Mouse (Mus musculus): ENCODE measurements at regions not wholly inside any gene's neighbourhood (a gene's known extent, or its start where the extent isn't known, plus 50 kb on each side); places are given as distances from the start of the nearest gene placed in this dataset.

GRCm38 (mm10) chr2:173994301-173995073 lies 81.6 kb upstream of the Stx16 start:
- CTCF ChIA-PET, result no interaction called here

DNA sequence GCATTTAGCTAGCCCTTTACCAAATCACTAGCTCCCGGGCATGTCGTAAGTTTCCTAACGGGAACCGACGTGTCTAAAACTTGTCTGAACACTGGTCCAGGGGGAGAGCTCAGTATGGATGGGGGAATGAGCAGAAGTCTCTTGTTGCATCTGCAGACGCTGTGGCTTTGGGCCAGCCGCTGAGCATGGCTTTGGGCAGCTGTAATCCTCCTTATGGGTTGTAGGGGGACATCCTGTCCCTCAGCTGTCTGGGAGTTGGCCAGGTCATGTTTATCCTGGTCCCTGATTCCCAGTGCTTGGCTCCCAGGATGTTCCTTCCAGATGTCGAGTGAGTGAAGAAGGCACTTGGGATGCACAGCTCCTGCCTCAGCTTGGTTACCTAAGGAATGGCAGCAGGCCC lies 71.4 kb upstream of the Stx16 start:
- CTCF ChIA-PET, result no interaction called here

GRCm38 (mm10) chr2:174007976-174008349 lies 68.1 kb upstream of the Stx16 start:
- CTCF ChIA-PET, result no interaction called here

GRCm38 (mm10) chr2:174008350-174009218 lies 67.5 kb upstream of the Stx16 start:
- CTCF ChIA-PET, result no interaction called here

GRCm38 (mm10) chr2:174010038-174010437 lies 66.1 kb upstream of the Stx16 start:
- CTCF ChIA-PET, result no interaction called here

DNA sequence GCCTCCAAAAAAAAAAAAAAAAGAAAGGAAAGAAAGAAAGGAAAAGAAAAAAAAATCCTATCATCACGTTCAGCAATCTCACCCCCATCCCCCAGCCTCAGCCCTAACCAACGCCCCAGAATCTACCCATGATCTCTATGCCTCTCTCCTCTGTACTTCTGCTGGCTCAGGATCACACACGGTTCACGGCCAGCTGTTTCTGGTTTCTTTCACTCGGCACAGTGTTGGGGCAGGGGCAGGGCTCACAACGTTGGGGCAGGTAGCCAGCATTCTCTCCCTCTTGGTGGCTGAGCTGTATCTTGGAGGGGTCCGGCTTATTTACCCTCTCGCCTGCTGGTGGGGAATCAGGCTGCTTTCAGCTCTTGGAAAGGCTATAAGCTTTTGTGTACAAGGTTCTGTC lies 64.7 kb upstream of the Stx16 start:
- CTCF ChIA-PET, result no interaction called here

- CTCF ChIA-PET, result interaction anchor here (0.6 kb wide), 2 partner anchors 290 to 1508 kb away, joined by 3 read pairs; no protein-coding TSS in a partner anchor
Observed at GRCm38 (mm10) chr2:174014361-174014760, 61.7 kb upstream of the Stx16 start.

DNA sequence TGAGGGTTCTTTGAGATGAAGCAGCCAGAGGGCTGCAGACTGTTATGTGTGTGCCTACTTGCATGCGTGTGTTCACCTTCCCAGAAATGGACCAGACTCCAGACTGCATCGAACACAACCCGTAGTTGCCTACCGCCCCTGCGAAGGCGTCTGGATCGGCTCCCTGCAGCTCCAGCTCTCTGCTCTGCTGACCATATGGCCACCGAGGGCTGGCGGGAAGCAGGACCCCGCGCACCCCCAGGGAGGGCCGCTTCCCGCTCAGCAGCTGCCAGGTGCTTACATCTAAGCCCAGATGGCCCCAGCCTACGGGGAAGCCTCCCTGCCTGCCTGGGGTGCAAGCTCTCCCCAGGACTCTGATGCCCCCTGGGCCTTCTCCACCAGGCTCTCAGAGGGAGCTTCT lies 60.8 kb upstream of the Stx16 start:
- CTCF ChIA-PET, result no interaction called here

- CTCF ChIA-PET, result no interaction called here
Observed at GRCm38 (mm10) chr2:174016068-174016467, 60.0 kb upstream of the Stx16 start.

DNA sequence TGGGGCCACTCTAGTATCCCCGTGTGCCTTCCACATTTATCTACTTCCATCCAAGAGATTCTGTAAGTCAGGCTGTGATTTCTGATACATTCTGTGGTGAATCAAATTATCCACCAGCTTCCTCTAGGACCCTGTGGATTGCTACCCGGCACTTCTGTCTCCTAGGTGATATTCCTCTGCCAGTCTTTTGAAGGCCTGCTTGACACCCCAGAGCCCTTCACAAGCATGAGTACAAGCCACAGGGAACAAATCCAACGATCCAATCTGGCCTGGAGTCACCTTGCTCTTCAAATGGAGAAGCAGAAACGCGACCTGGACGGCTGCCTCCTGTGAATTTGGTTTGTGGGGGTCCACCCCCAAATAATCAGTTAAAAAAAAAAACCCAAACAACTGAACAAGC lies 59.1 kb upstream of the Stx16 start:
- CTCF ChIA-PET, result no interaction called here

DNA sequence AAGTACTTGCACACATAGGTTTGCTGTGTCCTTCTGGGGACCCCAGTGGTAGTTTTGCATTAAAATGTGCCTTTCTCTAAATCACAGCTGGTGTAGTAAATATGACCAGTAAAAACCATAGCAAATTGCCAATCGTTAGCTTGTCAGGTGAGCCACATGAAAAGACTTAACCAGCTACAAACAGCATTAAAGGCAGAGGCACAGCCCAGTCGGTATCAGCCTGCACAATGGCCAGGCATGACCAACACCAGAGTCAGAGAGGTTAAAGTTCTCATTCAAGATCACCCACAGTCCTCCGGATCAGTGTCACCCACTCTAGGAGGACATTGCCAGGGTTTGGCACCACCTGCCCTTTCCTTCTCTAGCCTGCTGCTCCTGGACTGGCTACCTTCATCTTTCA lies 58.5 kb upstream of the Stx16 start:
- CTCF ChIA-PET, result no interaction called here

DNA sequence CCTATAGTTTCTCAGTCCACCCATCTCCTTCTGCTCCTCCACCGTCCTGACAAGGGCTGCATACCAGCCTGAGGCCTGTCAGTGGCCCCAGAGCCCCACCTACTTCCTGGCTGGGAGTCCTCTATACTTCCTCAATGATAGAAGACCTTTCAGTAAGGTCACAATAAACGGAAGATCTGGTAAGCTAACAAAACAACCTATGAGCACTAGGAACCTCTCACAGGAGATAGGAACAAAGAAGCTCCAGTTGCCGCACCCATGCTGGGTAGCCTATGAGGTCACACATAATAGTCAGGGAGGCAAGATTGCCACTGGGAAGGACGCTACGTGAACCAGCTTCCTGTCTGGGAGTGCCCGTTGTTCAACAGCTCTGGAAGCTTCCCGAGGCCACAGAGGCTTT lies 58.1 kb upstream of the Stx16 start:
- CTCF ChIA-PET, result no interaction called here

GRCm38 (mm10) chr2:174018986-174019385 lies 57.1 kb upstream of the Stx16 start:
- CTCF ChIA-PET, result no interaction called here

DNA sequence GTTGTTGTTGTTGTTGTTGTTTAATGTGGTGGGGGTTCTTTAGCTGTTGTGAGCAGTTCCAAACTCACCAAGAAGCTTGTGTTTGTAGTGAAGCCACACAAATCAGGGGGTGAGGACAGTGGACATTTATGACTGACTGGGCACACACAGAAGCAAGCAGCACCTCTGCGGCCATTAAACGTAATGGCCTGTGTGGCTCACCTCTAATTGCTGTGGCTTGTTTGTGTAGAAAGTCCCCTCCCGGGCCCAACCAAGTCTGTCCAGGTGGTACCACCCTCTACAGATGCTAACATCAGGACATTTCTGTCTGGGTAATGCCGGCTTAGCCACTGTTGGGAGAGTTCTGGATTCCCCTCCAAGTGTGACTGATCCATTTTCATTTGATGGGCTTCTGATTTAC lies 56.1 kb upstream of the Stx16 start:
- CTCF ChIA-PET, result no interaction called here

- CTCF ChIA-PET, result no interaction called here
Observed at GRCm38 (mm10) chr2:174020447-174020846, 55.7 kb upstream of the Stx16 start.

DNA sequence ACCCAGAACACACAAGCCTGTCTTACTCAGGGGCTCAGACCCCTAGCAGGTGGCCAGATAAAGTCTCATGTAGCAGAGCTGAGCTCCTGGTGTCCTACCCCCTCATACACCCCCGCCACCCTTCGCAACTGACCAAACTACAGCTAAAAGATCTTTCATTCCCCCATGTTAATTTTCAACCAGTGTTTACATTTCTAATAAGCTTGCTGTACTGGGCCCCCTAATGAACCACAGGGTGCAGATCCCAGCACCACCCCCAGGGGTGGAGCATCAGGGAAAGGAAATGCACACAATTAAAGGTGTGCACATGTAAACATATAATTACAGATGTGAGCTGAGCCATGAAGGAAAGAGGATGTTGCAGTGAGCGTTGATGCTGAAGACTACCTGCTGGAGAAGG lies 54.6 kb upstream of the Stx16 start:
- CTCF ChIA-PET, result no interaction called here

DNA sequence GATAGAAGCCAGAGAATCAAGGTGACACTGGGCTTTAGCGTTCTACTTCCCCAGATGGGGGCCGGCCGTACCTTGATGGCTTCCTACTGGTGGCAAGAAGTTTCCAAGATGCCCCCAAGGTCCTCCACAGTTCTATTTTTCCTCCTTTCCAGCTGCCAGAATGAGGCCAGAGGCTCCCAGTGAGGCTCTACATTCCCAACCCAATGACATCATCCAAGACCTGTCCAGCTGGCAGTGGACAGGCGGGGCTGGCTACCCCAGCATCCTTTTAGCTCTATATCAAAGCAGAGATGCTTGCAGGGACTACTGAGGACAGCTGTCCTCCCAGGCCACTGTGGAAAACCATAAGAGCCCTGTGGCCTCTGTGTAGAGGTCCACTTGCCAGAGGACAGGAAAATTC lies 53.8 kb upstream of the Stx16 start:
- CTCF ChIA-PET, result no interaction called here

DNA sequence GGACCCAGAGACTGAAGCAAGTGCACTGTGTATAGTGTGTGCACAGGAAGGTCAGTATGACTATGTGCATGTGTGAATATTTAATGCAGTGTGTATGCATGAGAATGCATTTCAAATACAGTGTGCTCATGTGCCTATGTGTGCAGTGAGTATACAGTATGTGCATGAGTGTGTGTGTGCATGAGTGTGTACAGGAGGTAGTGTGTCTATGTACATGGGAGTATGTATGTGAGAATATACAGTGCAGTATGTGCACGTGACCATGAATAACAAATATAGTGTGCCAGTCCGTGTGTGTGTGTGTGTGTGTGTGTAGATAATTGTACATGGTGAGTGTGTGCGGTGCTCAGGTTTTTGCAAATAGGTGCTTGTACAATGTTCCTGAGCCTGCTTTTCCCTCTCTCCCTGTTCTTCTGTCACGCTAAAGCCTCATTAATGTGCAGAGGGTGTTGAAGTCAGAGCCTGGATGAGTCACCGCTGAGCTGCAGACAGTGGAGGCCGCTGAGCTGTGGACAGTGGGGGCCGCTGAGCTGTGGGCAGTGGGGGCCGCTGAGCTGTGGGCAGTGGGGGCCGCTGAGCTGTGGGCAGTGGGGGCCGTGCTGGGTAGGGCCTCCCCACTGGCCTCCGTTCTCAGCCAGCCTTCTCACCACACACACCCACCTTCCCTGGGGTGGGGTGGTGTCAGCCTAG lies 50.8 kb upstream of the Stx16 start:
- CTCF ChIA-PET, result no interaction called here
